Mouse (Mus musculus) stomach, postnatal 0 days (tissue): ENCODE data around the gene Slc2a1.
A peak's percentile ranks its signal among the peaks of the same experiment; 100 is the strongest.

Experiments
- CTCF ChIP-seq: IDR thresholded peaks from 2 replicates; pipeline ENCODE4 v1.5.1; 2016; ENCODE audit warnings: antibody characterized with exemption, low read depth, mild to moderate bottlenecking, moderate library complexity
- EP300 ChIP-seq: optimal IDR thresholded peaks from 2 replicates; pipeline ENCODE3; 2016; ENCODE audit warnings: antibody characterized with exemption

GRCm38 (mm10) chr4:119068918-119069317 lies 39.6 kb upstream of the Slc2a1 start:
- TF ChIP-seq CTCF (peak; percentile 59), EP300 (no peak)
